Mouse (Mus musculus) stomach, postnatal 0 days (tissue): Measurements from ENCODE around the gene Nr2c2ap. TPM values are rescaled to one million over a fixed set of nuclear protein-coding genes. Genes with fewer than 3 reads are reported as not detected.

Source experiments
- ATAC-seq: fragments of 200-750 bp; cut with Nextera tagmentation; 2 replicates; pipeline ENCODE4 v1.8.0; 2017; ENCODE audit not compliant: low FRiP score, low TSS enrichment
- DNase-seq: peaks from one replicate; pipeline ENCODE4 v3.0.0-alpha.2; 2016; ENCODE audit warnings: low spot score
- H3K27ac ChIP-seq: fragments of 300-500 bp; sonication (generic); replicated peaks from 2 replicates; pipeline ENCODE4 v1.5.1; 2014; ENCODE audit warnings: mild to moderate bottlenecking, control low read depth
- H3K27me3 ChIP-seq: fragments of 300-500 bp; sonication (generic); 2 replicates; pipeline ENCODE4 v1.6.1; 2014; ENCODE audit warnings: low read length; ENCODE audit not compliant: control insufficient read depth, insufficient read depth
- H3K36me3 ChIP-seq: fragments of 300-500 bp; sonication (generic); 2 replicates; pipeline ENCODE4 v1.6.1; 2014; ENCODE audit warnings: low read length, mixed read lengths; ENCODE audit not compliant: control insufficient read depth, insufficient read depth
- H3K4me1 ChIP-seq: fragments of 300-500 bp; sonication (generic); replicated peaks from 2 replicates; pipeline ENCODE4 v1.6.1; 2014; ENCODE audit warnings: antibody characterized with exemption; ENCODE audit not compliant: control insufficient read depth, insufficient read depth
- H3K4me2 ChIP-seq: fragments of 300-500 bp; sonication (generic); replicated peaks from 2 replicates; pipeline ENCODE4 v1.6.1; 2014; ENCODE audit warnings: low read depth, mild to moderate bottlenecking, control low read depth, moderate library complexity
- H3K4me3 ChIP-seq: fragments of 300-500 bp; sonication (generic); 2 replicates; pipeline ENCODE4 v1.5.1; 2014; ENCODE audit warnings: low read depth, low read length, control low read depth
- H3K9ac ChIP-seq: fragments of 300-500 bp; sonication (generic); 2 replicates; pipeline ENCODE4 v1.6.1; 2014; ENCODE audit warnings: mild to moderate bottlenecking, low read length, control low read depth, mixed read lengths
- H3K9me3 ChIP-seq: fragments of 300-500 bp; sonication (generic); 2 replicates; pipeline ENCODE4 v1.6.1; 2016; ENCODE audit warnings: low read length; ENCODE audit not compliant: control insufficient read depth
- CTCF ChIP-seq: IDR thresholded peaks from 2 replicates; pipeline ENCODE4 v1.5.1; 2016; ENCODE audit warnings: antibody characterized with exemption, low read depth, mild to moderate bottlenecking, moderate library complexity
- EP300 ChIP-seq: optimal IDR thresholded peaks from 2 replicates; pipeline ENCODE3; 2016; ENCODE audit warnings: antibody characterized with exemption
- WGBS: fragments of 180-500 bp; shearing (Covaris S2); extraction: QIAGEN DNeasy Blood & Tissue Kit; methylation state at CpG from one replicate; pipeline ENCODE4 v1.1.7; 2014; 5-methylcytosine and 5-hydroxymethylcytosine counted together
- polyA plus RNA-seq: library from polyadenylated mRNA; unstranded; fragments of >200 nt; fragmentation: Nextera tagmentation; extraction: Ambion mirVana; gene quantifications from 2 replicates; pipeline ENCODE4 v1.2.1, GENCODE M21; 2015

The Nr2c2ap gene
- polyA plus RNA-seq, 1 experiment from 2014 or later: 33.6 TPM

- no peaks in the 10 kb centered on the region for H3K27me3 ChIP-seq
- H3K27ac ChIP-seq: no peak overlapping the region
- H3K4me3 ChIP-seq: no peak overlapping the region
- no peaks in the 10 kb centered on the region; the same call in 1 of the 2 replicates for H3K4me1 ChIP-seq
- H3K36me3 ChIP-seq: peaks cover 2% of the 10 kb centered on the region; the same call in 1 of the 2 replicates
- DNase-seq (no peak), ATAC-seq (no peak)
- 61% methylated on average over 3 of the region's 3 CpGs for WGBS
- no peak overlapping the region for H3K9ac ChIP-seq
- no peak overlapping the region for H3K4me2 ChIP-seq
- TF ChIP-seq CTCF (no peak), EP300 (no peak)
- no peaks in the 10 kb centered on the region for H3K9me3 ChIP-seq
Observed at GRCm38 (mm10) chr8:70128435-70128834, 2.7 kb upstream of the Nr2c2ap start.

GRCm38 (mm10) chr8:70129309-70129952, 1.7 kb upstream of the Nr2c2ap start:
- no peaks in the 10 kb centered on the region for H3K9me3 ChIP-seq
- DNase-seq (peak; percentile 38), ATAC-seq (no peak)
- H3K4me2 ChIP-seq: no peak overlapping the region
- TF ChIP-seq EP300 (no peak), CTCF (no peak)
- H3K4me1 ChIP-seq: no peaks in the 10 kb centered on the region; the same call in 1 of the 2 replicates
- no peak overlapping the region for H3K9ac ChIP-seq
- no peak overlapping the region for H3K4me3 ChIP-seq
- H3K27ac ChIP-seq: no peak overlapping the region
- 54% methylated on average over 9 of the region's 9 CpGs for WGBS
- peaks cover 6% of the 10 kb centered on the region for H3K36me3 ChIP-seq
- no peaks in the 10 kb centered on the region for H3K27me3 ChIP-seq

- no peak overlapping the region for H3K9ac ChIP-seq
- H3K4me1 ChIP-seq: no peaks in the 10 kb centered on the region; the same call in 1 of the 2 replicates
- no peak overlapping the region for H3K4me3 ChIP-seq
- no peaks in the 10 kb centered on the region for H3K27me3 ChIP-seq
- ATAC-seq (no peak), DNase-seq (no peak)
- no peak overlapping the region for H3K27ac ChIP-seq
- peaks cover 6% of the 10 kb centered on the region for H3K36me3 ChIP-seq
- no peak overlapping the region for H3K4me2 ChIP-seq
- TF ChIP-seq EP300: no peak
- TF ChIP-seq CTCF: no peak
- no peaks in the 10 kb centered on the region for H3K9me3 ChIP-seq
- WGBS: 91% methylated on average over 3 of the region's 3 CpGs
Observed at GRCm38 (mm10) chr8:70130066-70130465, 1.1 kb upstream of the Nr2c2ap start.

- TF ChIP-seq CTCF: no peak
- TF ChIP-seq EP300: no peak
Observed at GRCm38 (mm10) chr8:70134086-70134485, 3.0 kb downstream of the Nr2c2ap start.

GRCm38 (mm10) chr8:70134931-70135330, 3.8 kb downstream of the Nr2c2ap start:
- ATAC-seq: no peak
- no peaks in the 10 kb centered on the region for H3K9me3 ChIP-seq
- TF ChIP-seq CTCF: no peak
- TF ChIP-seq EP300: no peak
- no peaks in the 10 kb centered on the region for H3K27me3 ChIP-seq
- H3K4me2 ChIP-seq: no peak overlapping the region
- no peak overlapping the region for H3K27ac ChIP-seq
- no peak for DNase-seq
- H3K9ac ChIP-seq: no peak overlapping the region
- peaks cover 8% of the 10 kb centered on the region for H3K36me3 ChIP-seq
- 91% methylated on average over 9 of the region's 9 CpGs for WGBS
- no peak overlapping the region for H3K4me3 ChIP-seq
- peaks cover 2% of the 10 kb centered on the region; the same call in 1 of the 2 replicates for H3K4me1 ChIP-seq

More at GRCm38 (mm10) chr8:70134086-70134485, 3.0 kb downstream of the Nr2c2ap start:
- H3K4me2 ChIP-seq: no peak overlapping the region
- H3K36me3 ChIP-seq: peaks cover 8% of the 10 kb centered on the region
- ATAC-seq (no peak), DNase-seq (no peak)
- WGBS: 99% methylated on average over 5 of the region's 5 CpGs
- peaks cover 2% of the 10 kb centered on the region; the same call in 1 of the 2 replicates for H3K4me1 ChIP-seq
- no peak overlapping the region for H3K27ac ChIP-seq
- H3K4me3 ChIP-seq: no peak overlapping the region
- H3K9me3 ChIP-seq: no peaks in the 10 kb centered on the region
- no peak overlapping the region for H3K9ac ChIP-seq
- no peaks in the 10 kb centered on the region for H3K27me3 ChIP-seq

GRCm38 (mm10) chr8:70136591-70136990, 5.5 kb downstream of the Nr2c2ap start:
- H3K27me3 ChIP-seq: no peaks in the 10 kb centered on the region
- no peak overlapping the region for H3K27ac ChIP-seq
- H3K36me3 ChIP-seq: peaks cover 8% of the 10 kb centered on the region
- H3K4me3 ChIP-seq: no peak overlapping the region
- ATAC-seq (no peak), DNase-seq (no peak)
- no peak overlapping the region for H3K9ac ChIP-seq
- H3K9me3 ChIP-seq: no peaks in the 10 kb centered on the region
- TF ChIP-seq CTCF (no peak), EP300 (no peak)
- 78% methylated on average over 4 of the region's 4 CpGs for WGBS
- H3K4me2 ChIP-seq: no peak overlapping the region
- H3K4me1 ChIP-seq: peaks cover 2% of the 10 kb centered on the region
